Mouse (Mus musculus): ENCODE results near the gene Zfp472. TPM values are rescaled to one million over a fixed set of nuclear protein-coding genes. Genes with fewer than 3 reads are reported as not detected.
"Not testable (repeated sequence)": the region's sequence is repeated elsewhere in the genome, so short reads cannot be mapped to it uniquely, and the experiment has no call there.

Gene Zfp472
- polyA plus RNA-seq, 1 experiment from 2014 or later: 8.1 TPM

- H3K4me1 ChIP-seq: peaks cover 6% of the 10 kb centered on the region; the same call in 1 of the 2 replicates
- H3K4me2 ChIP-seq: peak within 1 kb of the TSS; percentile 56
- peak within 1 kb of the TSS; percentile 41 for H3K4me3 ChIP-seq
- no peaks in the 10 kb centered on the region for H3K9me3 ChIP-seq
- H3K9ac ChIP-seq: peak within 1 kb of the TSS; percentile 34; the same call in 1 of the 2 replicates
- no peaks in the 10 kb centered on the region for H3K27me3 ChIP-seq (replicated peaks)
- peak; percentile 94 for ATAC-seq (replicated peaks)
- no peaks in the 10 kb centered on the region for H3K36me3 ChIP-seq (replicated peaks)
- WGBS: 46% methylated on average over 12 of the region's 12 CpGs
- H3K27ac ChIP-seq: peak within 1 kb of the TSS; percentile 10
These were observed 18.2 kb upstream of the Zfp472 start, which contains the start of gene Cyp4f13 for GRCm38 (mm10) chr17:32947215-32947914. Gene Cyp4f13, minus strand, starts transcription at chr17:32947402.

- Histone ChIP-seq H3K9ac (no peak overlapping the region), H3K4me2 (no peak overlapping the region), H3K27me3 (replicated peaks) (no peaks in the 10 kb centered on the region), H3K36me3 (replicated peaks) (no peaks in the 10 kb centered on the region), H3K27ac (no peak overlapping the region), H3K4me1 (peaks cover 6% of the 10 kb centered on the region; the same call in 1 of the 2 replicates), H3K4me3 (no peak overlapping the region), H3K9me3 (no peaks in the 10 kb centered on the region)
- WGBS: 94% methylated on average over 3 of the region's 3 CpGs
- ATAC-seq (replicated peaks): no peak
These were observed 15.5 kb upstream of the Zfp472 start for GRCm38 (mm10) chr17:32950136-32950535.

- H3K36me3 ChIP-seq (replicated peaks): no peaks in the 10 kb centered on the region
- H3K9ac ChIP-seq: no peak overlapping the region
- H3K27ac ChIP-seq: no peak overlapping the region
- no peak for ATAC-seq (replicated peaks)
- WGBS: 84% methylated on average over 11 of the region's 11 CpGs
- H3K4me2 ChIP-seq: no peak overlapping the region
- H3K4me3 ChIP-seq: no peak overlapping the region
- H3K27me3 ChIP-seq (replicated peaks): no peaks in the 10 kb centered on the region
- H3K4me1 ChIP-seq: peaks cover 6% of the 10 kb centered on the region; the same call in 1 of the 2 replicates
- no peaks in the 10 kb centered on the region for H3K9me3 ChIP-seq
These were observed 14.6 kb upstream of the Zfp472 start for GRCm38 (mm10) chr17:32951006-32951405.

- H3K4me1 ChIP-seq: peaks cover 4% of the 10 kb centered on the region; the same call in 1 of the 2 replicates
- no peaks in the 10 kb centered on the region for H3K9me3 ChIP-seq
- H3K4me2 ChIP-seq: no peak overlapping the region
- H3K36me3 ChIP-seq (replicated peaks): no peaks in the 10 kb centered on the region
- ATAC-seq (replicated peaks): no peak
- no peak overlapping the region for H3K4me3 ChIP-seq
- H3K9ac ChIP-seq: no peak overlapping the region
- H3K27me3 ChIP-seq (replicated peaks): no peaks in the 10 kb centered on the region
- no peak overlapping the region for H3K27ac ChIP-seq
- WGBS: 33% methylated on average over 16 of the region's 16 CpGs
These were observed 14.2 kb upstream of the Zfp472 start for GRCm38 (mm10) chr17:32951441-32951840.

GRCm38 (mm10) chr17:32965253-32965622 is 376 bp upstream of the Zfp472 start:
- no peaks in the 10 kb centered on the region for H3K9me3 ChIP-seq
- WGBS: under 1% methylated on average over 14 of the region's 14 CpGs

GRCm38 (mm10) chr17:32981361-32981760 is 15.7 kb downstream of the Zfp472 start:
- WGBS: 96% methylated on average over 4 of the region's 4 CpGs
- no peaks in the 10 kb centered on the region for H3K27me3 ChIP-seq (replicated peaks)

More at GRCm38 (mm10) chr17:32965253-32965622, 376 bp upstream of the Zfp472 start:
- Histone ChIP-seq H3K4me1 (peaks cover 18% of the 10 kb centered on the region), H3K36me3 (replicated peaks) (no peaks in the 10 kb centered on the region), H3K4me2 (peak overlapping the region; percentile 79), H3K27ac (peak overlapping the region; percentile 26; the same call in 1 of the 2 replicates), H3K9ac (peak overlapping the region; percentile 34), H3K27me3 (replicated peaks) (no peaks in the 10 kb centered on the region), H3K4me3 (peak overlapping the region; percentile 52)
- ATAC-seq (replicated peaks): peak; percentile 79

GRCm38 (mm10) chr17:32986301-32986700 is 20.7 kb downstream of the Zfp472 start:
- WGBS: 75% methylated on average over 4 of the region's 4 CpGs
- no peak overlapping the region for H3K27ac ChIP-seq
- H3K27me3 ChIP-seq (replicated peaks): no peaks in the 10 kb centered on the region
- H3K4me1 ChIP-seq: no peaks in the 10 kb centered on the region
- ATAC-seq (replicated peaks): no peak
- H3K9me3 ChIP-seq: no peaks in the 10 kb centered on the region
- H3K9ac ChIP-seq: no peak overlapping the region
- no peak overlapping the region for H3K4me2 ChIP-seq
- no peaks in the 10 kb centered on the region for H3K36me3 ChIP-seq (replicated peaks)
- H3K4me3 ChIP-seq: no peak overlapping the region

More at GRCm38 (mm10) chr17:32981361-32981760, 15.7 kb downstream of the Zfp472 start:
- H3K36me3 ChIP-seq (replicated peaks): peaks cover 28% of the 10 kb centered on the region
- no peaks in the 10 kb centered on the region for H3K4me1 ChIP-seq
- no peak overlapping the region for H3K4me3 ChIP-seq
- no peak for ATAC-seq (replicated peaks)
- no peak overlapping the region for H3K9ac ChIP-seq
- no peak overlapping the region for H3K27ac ChIP-seq
- H3K9me3 ChIP-seq: no peaks in the 10 kb centered on the region
- no peak overlapping the region for H3K4me2 ChIP-seq

- H3K9ac ChIP-seq: peak overlapping the region; percentile 69; the same call in 1 of the 2 replicates
- no peak for ATAC-seq (replicated peaks)
- peak overlapping the region; percentile 88 for H3K4me2 ChIP-seq
- no peaks in the 10 kb centered on the region for H3K9me3 ChIP-seq
- H3K27me3 ChIP-seq (replicated peaks): no peaks in the 10 kb centered on the region
- H3K4me1 ChIP-seq: peaks cover 18% of the 10 kb centered on the region
- H3K4me3 ChIP-seq: peak overlapping the region; percentile 80
- WGBS: 67% methylated on average over 12 of the region's 12 CpGs
- H3K36me3 ChIP-seq (replicated peaks): peaks cover 8% of the 10 kb centered on the region; the same call in 1 of the 2 replicates
- H3K27ac ChIP-seq: peak overlapping the region; percentile 84
These were observed 26.5 kb downstream of the Zfp472 start for GRCm38 (mm10) chr17:32991965-32992698.

- peak within 1 kb of the TSS; percentile 69 for H3K9ac ChIP-seq
- H3K4me1 ChIP-seq: peaks cover 18% of the 10 kb centered on the region
- ATAC-seq (replicated peaks): peak; percentile 98
- no peaks in the 10 kb centered on the region for H3K27me3 ChIP-seq (replicated peaks)
- H3K4me3 ChIP-seq: peak within 1 kb of the TSS; percentile 80
- peak within 1 kb of the TSS; percentile 88 for H3K4me2 ChIP-seq
- under 1% methylated on average over 21 of the region's 21 CpGs for WGBS
- no peaks in the 10 kb centered on the region for H3K9me3 ChIP-seq
- peak within 1 kb of the TSS; percentile 84 for H3K27ac ChIP-seq
- H3K36me3 ChIP-seq (replicated peaks): peaks cover 8% of the 10 kb centered on the region; the same call in 1 of the 2 replicates
These were observed 27.3 kb downstream of the Zfp472 start, which contains the start of gene Zfp952 for GRCm38 (mm10) chr17:32992699-32993474. Gene Zfp952, plus strand, starts transcription at chr17:32993129.

GRCm38 (mm10) chr17:32998492-32998891 is 32.9 kb downstream of the Zfp472 start:
- peaks cover 13% of the 10 kb centered on the region for H3K4me1 ChIP-seq
- no peak overlapping the region for H3K4me2 ChIP-seq
- no peak overlapping the region for H3K4me3 ChIP-seq
- no peaks in the 10 kb centered on the region for H3K27me3 ChIP-seq (replicated peaks)
- no peak for ATAC-seq (replicated peaks)
- peaks cover 33% of the 10 kb centered on the region for H3K36me3 ChIP-seq (replicated peaks)
- H3K9ac ChIP-seq: no peak overlapping the region
- WGBS: 91% methylated on average over 2 of the region's 2 CpGs
- H3K27ac ChIP-seq: no peak overlapping the region
- H3K9me3 ChIP-seq: peaks cover 15% of the 10 kb centered on the region

- Histone ChIP-seq H3K4me1 (no peaks in the 10 kb centered on the region), H3K36me3 (replicated peaks) (peaks cover 25% of the 10 kb centered on the region), H3K27ac (no peak overlapping the region), H3K4me3 (no peak overlapping the region), H3K4me2 (no peak overlapping the region), H3K9me3 (peaks cover 11% of the 10 kb centered on the region), H3K27me3 (replicated peaks) (no peaks in the 10 kb centered on the region), H3K9ac (no peak overlapping the region)
- 55% methylated on average over 9 of the region's 9 CpGs for WGBS
- no peak for ATAC-seq (replicated peaks)
These were observed 42.7 kb downstream of the Zfp472 start for GRCm38 (mm10) chr17:33008337-33008736.

GRCm38 (mm10) chr17:33020434-33020833 is 54.8 kb downstream of the Zfp472 start:
- not testable (repeated sequence) for H3K27me3 ChIP-seq (replicated peaks); H3K4me2 ChIP-seq
- peaks cover 70% of the 10 kb centered on the region for H3K36me3 ChIP-seq (replicated peaks)

More at GRCm38 (mm10) chr17:33020434-33020833, 54.8 kb downstream of the Zfp472 start:
- H3K9me3 ChIP-seq: peaks cover 57% of the 10 kb centered on the region
- not testable (repeated sequence) for H3K4me3 ChIP-seq; ATAC-seq (replicated peaks); H3K4me1 ChIP-seq; H3K9ac ChIP-seq; H3K27ac ChIP-seq
